Mouse (Mus musculus) forebrain, embryonic 16.5 days (tissue): ENCODE measurements around the gene Dcun1d4. TPM values are rescaled to one million over a fixed set of nuclear protein-coding genes. Genes with fewer than 3 reads are reported as not detected.

ENCODE experiments used
- ATAC-seq: fragments of 200-750 bp; cut with Nextera tagmentation; 2 replicates; pipeline ENCODE4 v1.8.0; 2017; ENCODE audit warnings: mild to moderate bottlenecking, moderate library complexity
- H3K27ac ChIP-seq: fragments of 300-500 bp; sonication (generic); 2 replicates; pipeline ENCODE4 v1.5.1; 2014; ENCODE audit warnings: low read length, control low read depth
- H3K27me3 ChIP-seq: fragments of 300-500 bp; sonication (generic); replicated peaks from 2 replicates; pipeline ENCODE4 v1.6.1; 2014; ENCODE audit warnings: low read length; ENCODE audit not compliant: control insufficient read depth, insufficient read depth
- H3K36me3 ChIP-seq: fragments of 300-500 bp; sonication (generic); 2 replicates; pipeline ENCODE4 v1.6.1; 2014; ENCODE audit not compliant: control insufficient read depth, insufficient read depth
- H3K4me1 ChIP-seq: fragments of 300-500 bp; sonication (generic); replicated peaks from 2 replicates; pipeline ENCODE4 v1.6.1; 2014; ENCODE audit warnings: low read length; ENCODE audit not compliant: control insufficient read depth, insufficient read depth
- H3K4me2 ChIP-seq: fragments of 300-500 bp; sonication (generic); 2 replicates; pipeline ENCODE4 v1.6.1; 2014; ENCODE audit warnings: mild to moderate bottlenecking, low read length, control low read depth
- H3K4me3 ChIP-seq: fragments of 300-500 bp; sonication (generic); replicated peaks from 2 replicates; pipeline ENCODE4 v1.5.1; 2014; ENCODE audit warnings: mild to moderate bottlenecking, low read length, control low read depth
- H3K9ac ChIP-seq: fragments of 300-500 bp; sonication (generic); replicated peaks from 2 replicates; pipeline ENCODE4 v1.6.1; 2014; ENCODE audit warnings: low read depth, low read length, control low read depth
- H3K9me3 ChIP-seq: fragments of 300-500 bp; sonication (generic); 2 replicates; pipeline ENCODE4 v1.6.1; 2016; ENCODE audit warnings: low read length; ENCODE audit not compliant: control insufficient read depth
- WGBS: fragments of 180-500 bp; shearing (Covaris S2); extraction: QIAGEN DNeasy Blood & Tissue Kit; methylation state at CpG from one replicate; pipeline ENCODE4 v1.1.7; 2014; 5-methylcytosine and 5-hydroxymethylcytosine counted together
- polyA plus RNA-seq: library from polyadenylated mRNA; unstranded; fragments of >200 nt; fragmentation: Nextera tagmentation; extraction: Ambion mirVana; gene quantifications from 2 replicates; pipeline ENCODE4 v1.2.1, GENCODE M21; 2015

Dcun1d4 gene
- polyA plus RNA-seq, 1 experiment from 2014 or later: 46.5 TPM

- H3K4me3 ChIP-seq: no peak overlapping the region
- no peak overlapping the region for H3K4me2 ChIP-seq
- H3K9me3 ChIP-seq: no peaks in the 10 kb centered on the region
- H3K36me3 ChIP-seq: no peaks in the 10 kb centered on the region
- H3K9ac ChIP-seq: no peak overlapping the region
- peaks cover 26% of the 10 kb centered on the region for H3K4me1 ChIP-seq
- H3K27ac ChIP-seq: no peak overlapping the region; the same call in 1 of the 2 replicates
- ATAC-seq: peak; percentile 88
- WGBS: 48% methylated on average over 5 of the region's 5 CpGs
- no peaks in the 10 kb centered on the region for H3K27me3 ChIP-seq
These were observed 118.3 kb downstream of the Dcun1d4 start for GRCm38 (mm10) chr5:73598943-73599695.

- no peaks in the 10 kb centered on the region for H3K9me3 ChIP-seq
- H3K9ac ChIP-seq: no peak overlapping the region
- no peaks in the 10 kb centered on the region for H3K27me3 ChIP-seq
- H3K4me3 ChIP-seq: no peak overlapping the region
- H3K27ac ChIP-seq: no peak overlapping the region; the same call in 1 of the 2 replicates
- no peak for ATAC-seq
- H3K4me2 ChIP-seq: no peak overlapping the region
- H3K4me1 ChIP-seq: peaks cover 26% of the 10 kb centered on the region
- H3K36me3 ChIP-seq: no peaks in the 10 kb centered on the region
- WGBS: 64% methylated on average over 2 of the region's 2 CpGs
These were observed 119.2 kb downstream of the Dcun1d4 start for GRCm38 (mm10) chr5:73599991-73600390.

GRCm38 (mm10) chr5:73601361-73601763, 120.6 kb downstream of the Dcun1d4 start:
- no peak overlapping the region for H3K4me3 ChIP-seq
- no peak overlapping the region for H3K9ac ChIP-seq
- peak; percentile 68 for ATAC-seq
- H3K4me2 ChIP-seq: no peak overlapping the region
- H3K4me1 ChIP-seq: peaks cover 26% of the 10 kb centered on the region
- no peaks in the 10 kb centered on the region for H3K9me3 ChIP-seq
- no peak overlapping the region; the same call in 1 of the 2 replicates for H3K27ac ChIP-seq
- no peaks in the 10 kb centered on the region for H3K27me3 ChIP-seq
- 14% methylated on average over 8 of the region's 8 CpGs for WGBS
- H3K36me3 ChIP-seq: no peaks in the 10 kb centered on the region

GRCm38 (mm10) chr5:73602865-73603264, 122.1 kb downstream of the Dcun1d4 start:
- WGBS: 81% methylated on average over 3 of the region's 3 CpGs
- H3K4me1 ChIP-seq: peaks cover 26% of the 10 kb centered on the region
- H3K27ac ChIP-seq: no peak overlapping the region
- no peaks in the 10 kb centered on the region for H3K27me3 ChIP-seq
- no peak overlapping the region for H3K4me3 ChIP-seq
- no peak overlapping the region for H3K4me2 ChIP-seq
- H3K9me3 ChIP-seq: no peaks in the 10 kb centered on the region
- no peak for ATAC-seq
- no peaks in the 10 kb centered on the region for H3K36me3 ChIP-seq
- no peak overlapping the region for H3K9ac ChIP-seq

- H3K9me3 ChIP-seq: no peaks in the 10 kb centered on the region
- H3K36me3 ChIP-seq: no peaks in the 10 kb centered on the region
- H3K4me2 ChIP-seq: no peak overlapping the region
- no peak overlapping the region for H3K4me3 ChIP-seq
- WGBS: 65% methylated on average over 6 of the region's 6 CpGs
- H3K27me3 ChIP-seq: no peaks in the 10 kb centered on the region
- no peak overlapping the region for H3K27ac ChIP-seq
- H3K9ac ChIP-seq: no peak overlapping the region
- ATAC-seq: no peak
- peaks cover 19% of the 10 kb centered on the region for H3K4me1 ChIP-seq
These were observed 123.7 kb downstream of the Dcun1d4 start for GRCm38 (mm10) chr5:73604542-73604941.

GRCm38 (mm10) chr5:73604964-73605363, 124.2 kb downstream of the Dcun1d4 start:
- Histone ChIP-seq H3K9me3 (peaks cover under 1% of the 10 kb centered on the region; the same call in 1 of the 2 replicates), H3K4me1 (peaks cover 16% of the 10 kb centered on the region), H3K4me2 (no peak overlapping the region), H3K9ac (no peak overlapping the region), H3K4me3 (no peak overlapping the region), H3K36me3 (no peaks in the 10 kb centered on the region), H3K27ac (no peak overlapping the region), H3K27me3 (no peaks in the 10 kb centered on the region)
- 86% methylated on average over 6 of the region's 6 CpGs for WGBS
- no peak for ATAC-seq

Other genes with a start within 250 kb of the Dcun1d4 start
- gene Fryl, start 224.4 kb upstream of the Dcun1d4 start, polyA plus RNA-seq: 48.4 and 50.7 TPM in 2 replicates
- 296 and 323 TPM in 2 replicates for gene Ociad1, start 188.2 kb upstream of the Dcun1d4 start, polyA plus RNA-seq
- gene Ociad2, start 140.0 kb upstream of the Dcun1d4 start, polyA plus RNA-seq: 21.5 and 22.6 TPM in 2 replicates
- gene Cwh43, start 74.9 kb upstream of the Dcun1d4 start, polyA plus RNA-seq: 0.17 TPM in 1 of 2 replicates, not detected in the other
- not detected in 2 replicates for gene Lrrc66, start 151.5 kb downstream of the Dcun1d4 start, polyA plus RNA-seq
- 29.5 and 30.5 TPM in 2 replicates for gene Sgcb, start 166.8 kb downstream of the Dcun1d4 start, polyA plus RNA-seq
- 0.44 and 0.72 TPM in 2 replicates for gene Spata18, start 170.4 kb downstream of the Dcun1d4 start, polyA plus RNA-seq